Mouse (Mus musculus): ENCODE results near the gene Mymx. TPM values are rescaled to one million over a fixed set of nuclear protein-coding genes. Genes with fewer than 3 reads are reported as not detected.
A peak's percentile ranks its signal among the peaks of the same experiment; 100 is the strongest.

The Mymx gene
- polyA plus RNA-seq, 1 experiment: 22.6 TPM

DNA sequence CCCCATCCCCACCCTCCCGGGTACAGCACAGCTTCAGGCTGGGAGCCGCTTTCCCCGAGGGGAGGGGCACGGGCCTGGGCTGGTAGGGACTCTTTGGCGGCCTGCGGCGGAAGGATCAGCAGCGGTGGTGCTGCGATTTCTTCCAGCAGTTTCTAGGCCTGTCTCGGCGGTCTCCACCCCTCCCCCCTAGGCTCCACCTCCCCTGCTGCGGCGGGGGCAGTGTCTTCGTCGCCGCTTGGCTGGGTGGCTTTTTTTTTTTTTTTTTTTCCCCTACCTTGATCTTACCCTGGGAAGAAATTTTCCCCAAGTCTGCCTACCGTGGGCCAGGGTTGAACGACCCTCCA is 28.1 kb downstream of the Mymx start:
- Histone ChIP-seq H3K9me3 (replicated peaks; ENCODE audit: control insufficient read depth, insufficient read depth, low read length, poor library complexity, severe bottlenecking) (no peaks in the 10 kb centered on the region), H3K4me3 (ENCODE audit: low read depth, low read length) (peak overlapping the region; percentile 84), H3K36me3 (ENCODE audit: control insufficient read depth, insufficient read depth, low read length, poor library complexity, severe bottlenecking) (peaks cover 35% of the 10 kb centered on the region), H3K9ac (ENCODE audit: low read depth, poor library complexity, severe bottlenecking) (peak overlapping the region; percentile 99), H3K27me3 (ENCODE audit: control insufficient read depth, insufficient read depth, low read length, poor library complexity, severe bottlenecking) (no peaks in the 10 kb centered on the region), H3K4me1 (ENCODE audit: control insufficient read depth, insufficient read depth, low read length) (no peaks in the 10 kb centered on the region), H3K27ac (ENCODE audit: insufficient read depth, low read length) (peak overlapping the region; percentile 71)
- TF ChIP-seq CTCF (IDR thresholded peaks at IDR 0.05; ENCODE audit: low read depth, low read length) (no peak), EP300 (IDR thresholded peaks at IDR 0.05; ENCODE audit: insufficient read depth, low read depth, low read length) (peak; percentile 93), POLR2A (IDR thresholded peaks at IDR 0.05; ENCODE audit: insufficient read depth, low read length) (peak; percentile 52)

DNA sequence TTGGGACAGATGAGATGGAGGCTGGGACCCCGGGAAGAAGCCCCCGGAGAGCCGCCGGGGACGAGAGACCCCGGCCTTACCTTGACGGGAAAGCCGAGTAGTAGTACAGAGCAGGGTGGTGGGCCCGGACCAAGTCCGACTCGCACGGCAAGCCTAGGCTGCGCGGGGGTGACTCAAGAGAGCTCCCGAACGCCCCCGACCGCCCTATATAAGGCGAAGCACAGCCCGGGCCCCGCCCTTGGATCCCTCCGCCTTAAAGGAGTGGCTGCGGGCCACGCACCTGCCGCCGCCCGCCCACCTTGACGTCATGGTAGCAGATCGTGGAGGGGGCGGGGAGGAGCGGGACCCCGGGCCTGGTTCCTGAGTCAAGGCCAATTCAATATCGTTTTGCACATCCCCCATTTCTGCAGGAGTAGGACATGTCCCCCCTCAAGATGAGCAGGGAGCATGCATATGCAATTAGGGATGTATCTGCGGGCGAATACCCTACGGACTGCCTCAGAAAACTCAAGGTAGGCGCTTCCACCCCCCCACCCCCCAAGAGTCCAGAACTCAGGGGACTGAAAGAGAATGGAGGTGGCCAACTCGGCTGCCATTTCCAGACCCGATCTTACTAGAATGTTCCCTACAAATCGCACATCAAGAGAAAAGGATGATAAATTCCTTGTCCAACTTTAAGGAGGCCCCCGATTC is 28.7 kb downstream of the Mymx start, which contains the start of gene Hsp90ab1:
Hsp90ab1 (minus strand) TSS at position 185 of the 693 bp plus-strand sequence.
- H3K36me3 ChIP-seq (ENCODE audit: control insufficient read depth, insufficient read depth, low read length, poor library complexity, severe bottlenecking): peaks cover 40% of the 10 kb centered on the region
- peak within 1 kb of the TSS; percentile 71 for H3K27ac ChIP-seq (ENCODE audit: insufficient read depth, low read length)
- H3K9me3 ChIP-seq (replicated peaks; ENCODE audit: control insufficient read depth, insufficient read depth, low read length, poor library complexity, severe bottlenecking): no peaks in the 10 kb centered on the region
- peak within 1 kb of the TSS; percentile 84 for H3K4me3 ChIP-seq (ENCODE audit: low read depth, low read length)
- no peaks in the 10 kb centered on the region for H3K27me3 ChIP-seq (ENCODE audit: control insufficient read depth, insufficient read depth, low read length, poor library complexity, severe bottlenecking)
- H3K4me1 ChIP-seq (ENCODE audit: control insufficient read depth, insufficient read depth, low read length): no peaks in the 10 kb centered on the region
- peak within 1 kb of the TSS; percentile 99 for H3K9ac ChIP-seq (ENCODE audit: low read depth, poor library complexity, severe bottlenecking)
- peak; percentile 95 for TF ChIP-seq POLR2A (IDR thresholded peaks at IDR 0.05; ENCODE audit: insufficient read depth, low read length)
- no peak for TF ChIP-seq CTCF (IDR thresholded peaks at IDR 0.05; ENCODE audit: low read depth, low read length)
- TF ChIP-seq EP300 (IDR thresholded peaks at IDR 0.05; ENCODE audit: insufficient read depth, low read depth, low read length): 0 out of 2 replicates have a peak, but pooled peaks have one; percentile 37

DNA sequence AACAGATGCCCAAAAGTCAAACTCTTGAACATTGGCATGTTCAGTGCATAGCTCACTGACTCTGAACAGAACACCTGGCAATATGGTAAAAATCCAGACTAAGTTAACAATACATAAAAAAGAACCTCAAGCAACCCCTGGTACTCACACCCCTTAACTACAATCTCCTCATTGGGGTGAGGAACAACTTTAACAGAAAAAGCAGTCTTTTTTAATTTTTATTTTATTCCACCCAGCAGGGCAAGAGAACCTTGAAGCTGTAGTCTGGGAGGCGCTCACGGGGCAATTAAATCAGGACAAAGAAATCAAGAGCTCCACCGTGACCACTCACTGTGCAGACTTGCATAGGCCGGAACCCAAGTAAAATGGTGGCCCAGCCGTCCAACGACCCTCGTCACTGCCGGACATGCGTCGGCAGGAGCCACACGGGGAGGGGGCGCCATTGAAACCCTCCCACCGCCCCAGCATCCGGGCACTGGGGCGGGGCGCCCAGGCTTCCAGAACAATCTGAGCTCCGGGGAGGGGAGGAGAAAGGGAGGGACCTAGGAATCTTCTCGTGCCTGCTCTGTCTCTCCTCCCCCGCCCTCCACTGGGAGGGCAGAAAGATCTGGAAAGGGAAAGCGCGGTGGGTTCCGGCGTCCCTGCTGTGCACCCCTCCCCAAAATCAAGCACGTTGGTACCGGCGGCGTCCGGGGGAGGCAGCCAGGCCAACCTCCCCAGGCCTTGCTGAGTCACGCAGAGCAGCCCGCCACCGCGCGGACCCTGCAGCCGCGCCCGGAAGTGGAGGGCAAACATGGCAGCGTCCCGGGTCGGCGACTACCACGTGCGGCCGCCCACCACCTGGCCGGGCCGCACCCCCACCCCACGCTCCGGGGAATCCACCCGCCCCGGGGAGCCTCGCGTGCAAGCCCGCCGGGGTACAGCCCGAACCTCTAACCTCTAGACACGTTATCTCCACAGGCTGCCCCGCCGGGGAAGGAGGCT is 29.5 kb downstream of the Mymx start:
- Histone ChIP-seq H3K27me3 (ENCODE audit: control insufficient read depth, insufficient read depth, low read length, poor library complexity, severe bottlenecking) (no peaks in the 10 kb centered on the region), H3K9me3 (replicated peaks; ENCODE audit: control insufficient read depth, insufficient read depth, low read length, poor library complexity, severe bottlenecking) (no peaks in the 10 kb centered on the region), H3K4me3 (ENCODE audit: low read depth, low read length) (peak overlapping the region; percentile 70), H3K36me3 (ENCODE audit: control insufficient read depth, insufficient read depth, low read length, poor library complexity, severe bottlenecking) (peaks cover 48% of the 10 kb centered on the region), H3K9ac (ENCODE audit: low read depth, poor library complexity, severe bottlenecking) (peak overlapping the region; percentile 99), H3K4me1 (ENCODE audit: control insufficient read depth, insufficient read depth, low read length) (no peaks in the 10 kb centered on the region), H3K27ac (ENCODE audit: insufficient read depth, low read length) (peak overlapping the region; percentile 60)
- TF ChIP-seq CTCF (IDR thresholded peaks at IDR 0.05; ENCODE audit: low read depth, low read length): no peak
- no peak for TF ChIP-seq POLR2A (IDR thresholded peaks at IDR 0.05; ENCODE audit: insufficient read depth, low read length)
- TF ChIP-seq EP300 (IDR thresholded peaks at IDR 0.05; ENCODE audit: insufficient read depth, low read depth, low read length): no peak

DNA sequence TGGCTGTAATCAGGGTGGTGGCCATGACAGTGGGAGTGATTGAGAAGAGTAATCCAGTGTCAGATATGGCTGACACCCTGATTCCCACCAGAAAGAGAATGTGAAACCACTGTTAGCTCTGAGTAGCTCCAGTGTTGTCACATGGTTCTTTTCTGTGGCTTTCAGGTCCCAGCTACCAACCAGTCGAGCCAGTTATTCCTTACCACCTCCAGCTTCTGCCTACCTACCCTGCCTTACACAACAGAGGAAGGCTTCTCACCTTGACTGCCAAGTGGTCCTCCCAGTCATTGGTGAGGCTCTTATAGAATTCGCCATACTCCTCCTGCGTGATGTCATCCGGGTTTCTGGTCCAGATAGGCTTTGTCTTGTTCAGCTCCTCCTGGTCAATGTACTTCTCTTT is 31.9 kb downstream of the Mymx start:
- H3K9ac ChIP-seq (ENCODE audit: low read depth, poor library complexity, severe bottlenecking): no peak overlapping the region
- H3K9me3 ChIP-seq (replicated peaks; ENCODE audit: control insufficient read depth, insufficient read depth, low read length, poor library complexity, severe bottlenecking): no peaks in the 10 kb centered on the region
- TF ChIP-seq POLR2A (IDR thresholded peaks at IDR 0.05; ENCODE audit: insufficient read depth, low read length) (no peak), EP300 (IDR thresholded peaks at IDR 0.05; ENCODE audit: insufficient read depth, low read depth, low read length) (no peak), CTCF (IDR thresholded peaks at IDR 0.05; ENCODE audit: low read depth, low read length) (no peak)
- no peak overlapping the region for H3K4me3 ChIP-seq (ENCODE audit: low read depth, low read length)
- H3K36me3 ChIP-seq (ENCODE audit: control insufficient read depth, insufficient read depth, low read length, poor library complexity, severe bottlenecking): peaks cover 61% of the 10 kb centered on the region
- no peaks in the 10 kb centered on the region for H3K4me1 ChIP-seq (ENCODE audit: control insufficient read depth, insufficient read depth, low read length)
- peak overlapping the region; percentile 60 for H3K27ac ChIP-seq (ENCODE audit: insufficient read depth, low read length)
- H3K27me3 ChIP-seq (ENCODE audit: control insufficient read depth, insufficient read depth, low read length, poor library complexity, severe bottlenecking): no peaks in the 10 kb centered on the region

DNA sequence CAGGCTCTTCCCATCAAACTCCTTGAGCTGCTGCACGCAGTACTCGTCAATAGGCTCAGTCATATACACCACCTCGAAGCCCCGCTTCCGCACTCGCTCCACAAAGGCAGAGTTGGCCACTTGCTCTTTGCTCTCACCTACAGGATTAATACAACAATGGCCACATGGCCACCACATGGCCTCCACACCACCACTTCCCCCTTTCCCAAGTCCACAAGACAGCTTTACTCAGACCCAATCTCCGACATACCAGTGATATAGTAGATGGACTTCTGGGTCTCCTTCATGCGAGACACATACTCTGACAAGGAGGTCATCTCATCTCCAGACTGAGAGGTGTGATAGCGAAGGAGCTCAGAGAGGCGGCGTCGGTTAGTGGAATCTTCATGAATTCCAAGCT is 32.9 kb downstream of the Mymx start:
- no peaks in the 10 kb centered on the region for H3K27me3 ChIP-seq (ENCODE audit: control insufficient read depth, insufficient read depth, low read length, poor library complexity, severe bottlenecking)
- no peaks in the 10 kb centered on the region for H3K9me3 ChIP-seq (replicated peaks; ENCODE audit: control insufficient read depth, insufficient read depth, low read length, poor library complexity, severe bottlenecking)
- TF ChIP-seq EP300 (IDR thresholded peaks at IDR 0.05; ENCODE audit: insufficient read depth, low read depth, low read length): no peak
- no peak for TF ChIP-seq POLR2A (IDR thresholded peaks at IDR 0.05; ENCODE audit: insufficient read depth, low read length)
- no peak for TF ChIP-seq CTCF (IDR thresholded peaks at IDR 0.05; ENCODE audit: low read depth, low read length)
- H3K4me1 ChIP-seq (ENCODE audit: control insufficient read depth, insufficient read depth, low read length): no peaks in the 10 kb centered on the region
- H3K9ac ChIP-seq (ENCODE audit: low read depth, poor library complexity, severe bottlenecking): no peak overlapping the region
- peak overlapping the region; percentile 8; the same call in 1 of the 2 replicates for H3K27ac ChIP-seq (ENCODE audit: insufficient read depth, low read length)
- no peak overlapping the region for H3K4me3 ChIP-seq (ENCODE audit: low read depth, low read length)
- H3K36me3 ChIP-seq (ENCODE audit: control insufficient read depth, insufficient read depth, low read length, poor library complexity, severe bottlenecking): peaks cover 62% of the 10 kb centered on the region
